Mouse (Mus musculus) forebrain, embryonic 16.5 days (tissue): ENCODE data around the gene Chrd. TPM values are rescaled to one million over a fixed set of nuclear protein-coding genes. Genes with fewer than 3 reads are reported as not detected.

Experiments
- ATAC-seq: fragments of 200-750 bp; cut with Nextera tagmentation; 2 replicates; pipeline ENCODE4 v1.8.0; 2017; ENCODE audit warnings: mild to moderate bottlenecking, moderate library complexity
- H3K27ac ChIP-seq: fragments of 300-500 bp; sonication (generic); 2 replicates; pipeline ENCODE4 v1.5.1; 2014; ENCODE audit warnings: low read length, control low read depth
- H3K27me3 ChIP-seq: fragments of 300-500 bp; sonication (generic); replicated peaks from 2 replicates; pipeline ENCODE4 v1.6.1; 2014; ENCODE audit warnings: low read length; ENCODE audit not compliant: control insufficient read depth, insufficient read depth
- H3K36me3 ChIP-seq: fragments of 300-500 bp; sonication (generic); 2 replicates; pipeline ENCODE4 v1.6.1; 2014; ENCODE audit not compliant: control insufficient read depth, insufficient read depth
- H3K4me1 ChIP-seq: fragments of 300-500 bp; sonication (generic); replicated peaks from 2 replicates; pipeline ENCODE4 v1.6.1; 2014; ENCODE audit warnings: low read length; ENCODE audit not compliant: control insufficient read depth, insufficient read depth
- H3K4me2 ChIP-seq: fragments of 300-500 bp; sonication (generic); 2 replicates; pipeline ENCODE4 v1.6.1; 2014; ENCODE audit warnings: mild to moderate bottlenecking, low read length, control low read depth
- H3K4me3 ChIP-seq: fragments of 300-500 bp; sonication (generic); replicated peaks from 2 replicates; pipeline ENCODE4 v1.5.1; 2014; ENCODE audit warnings: mild to moderate bottlenecking, low read length, control low read depth
- H3K9ac ChIP-seq: fragments of 300-500 bp; sonication (generic); replicated peaks from 2 replicates; pipeline ENCODE4 v1.6.1; 2014; ENCODE audit warnings: low read depth, low read length, control low read depth
- H3K9me3 ChIP-seq: fragments of 300-500 bp; sonication (generic); 2 replicates; pipeline ENCODE4 v1.6.1; 2016; ENCODE audit warnings: low read length; ENCODE audit not compliant: control insufficient read depth
- WGBS: fragments of 180-500 bp; shearing (Covaris S2); extraction: QIAGEN DNeasy Blood & Tissue Kit; methylation state at CpG from one replicate; pipeline ENCODE4 v1.1.7; 2014; 5-methylcytosine and 5-hydroxymethylcytosine counted together
- polyA plus RNA-seq: library from polyadenylated mRNA; unstranded; fragments of >200 nt; fragmentation: Nextera tagmentation; extraction: Ambion mirVana; gene quantifications from 2 replicates; pipeline ENCODE4 v1.2.1, GENCODE M21; 2015

Chrd gene
- polyA plus RNA-seq, 1 experiment from 2014 or later: 4.4 TPM

DNA sequence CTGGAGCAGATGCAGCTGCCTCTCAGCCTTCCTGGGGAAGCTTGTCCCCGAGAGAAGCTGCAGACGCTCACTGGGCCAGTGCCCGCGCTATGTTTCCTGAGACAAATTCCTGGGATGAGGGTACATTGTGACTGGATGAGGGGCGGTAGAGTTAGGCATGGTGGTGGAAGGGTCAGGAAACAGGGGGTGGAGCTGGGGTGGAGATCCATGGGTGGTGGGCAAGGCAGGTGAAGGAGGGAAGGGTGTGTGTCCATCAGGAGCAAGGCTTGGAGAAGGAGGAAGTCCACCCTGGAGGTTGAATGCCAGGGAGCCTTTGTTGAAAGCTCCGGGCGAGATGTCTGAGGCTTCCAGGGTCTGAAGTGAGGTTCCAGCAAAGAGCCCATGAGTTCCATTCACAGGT is 7.6 kb upstream of the Chrd start:
- Histone ChIP-seq H3K4me3 (no peak overlapping the region), H3K9ac (no peak overlapping the region), H3K27ac (no peak overlapping the region), H3K4me2 (no peak overlapping the region), H3K9me3 (no peaks in the 10 kb centered on the region), H3K4me1 (no peaks in the 10 kb centered on the region), H3K27me3 (no peaks in the 10 kb centered on the region), H3K36me3 (0 out of 2 replicates have a peak, but pooled peaks cover 7% of the 10 kb centered on the region)
- WGBS: 85% methylated on average over 7 of the region's 7 CpGs
- no peak for ATAC-seq

GRCm38 (mm10) chr16:20725750-20726149 is 7.2 kb upstream of the Chrd start:
- H3K9ac ChIP-seq: no peak overlapping the region
- no peak overlapping the region for H3K27ac ChIP-seq
- H3K27me3 ChIP-seq: no peaks in the 10 kb centered on the region
- H3K4me1 ChIP-seq: no peaks in the 10 kb centered on the region
- no peak overlapping the region for H3K4me2 ChIP-seq
- 0 out of 2 replicates have a peak, but pooled peaks cover 7% of the 10 kb centered on the region for H3K36me3 ChIP-seq
- 78% methylated on average over 4 of the region's 4 CpGs for WGBS
- ATAC-seq: no peak
- no peak overlapping the region for H3K4me3 ChIP-seq
- H3K9me3 ChIP-seq: no peaks in the 10 kb centered on the region

DNA sequence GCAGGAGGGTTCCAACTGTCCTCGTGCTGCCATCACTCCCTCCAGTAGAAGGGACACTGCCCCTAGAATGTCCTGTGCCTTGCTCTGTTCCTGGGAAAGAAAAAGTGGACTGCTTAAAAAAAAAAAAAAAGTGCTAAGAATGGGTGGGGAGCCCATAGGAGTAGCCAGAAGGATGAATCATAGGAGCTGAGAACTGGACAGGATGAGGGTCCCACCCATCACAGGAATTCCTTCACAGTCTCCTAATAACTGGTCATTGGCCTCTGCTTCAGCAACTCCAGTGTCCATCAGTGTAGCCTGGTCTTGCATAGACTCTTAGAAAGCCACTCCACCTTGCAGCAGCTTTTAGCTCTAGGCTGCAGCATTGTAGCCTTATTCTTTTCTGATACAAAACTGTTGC is 6.5 kb upstream of the Chrd start:
- ATAC-seq: no peak
- Histone ChIP-seq H3K4me2 (no peak overlapping the region), H3K36me3 (0 out of 2 replicates have a peak, but pooled peaks cover 7% of the 10 kb centered on the region), H3K27ac (no peak overlapping the region), H3K9ac (no peak overlapping the region), H3K4me1 (no peaks in the 10 kb centered on the region), H3K27me3 (no peaks in the 10 kb centered on the region), H3K4me3 (no peak overlapping the region), H3K9me3 (no peaks in the 10 kb centered on the region)
- 63% methylated on average over 1 of the region's 1 CpGs for WGBS

GRCm38 (mm10) chr16:20730293-20730711 is 2.6 kb upstream of the Chrd start:
- H3K27me3 ChIP-seq: peaks cover 15% of the 10 kb centered on the region
- no peak overlapping the region for H3K9ac ChIP-seq
- no peak overlapping the region for H3K4me2 ChIP-seq
- no peaks in the 10 kb centered on the region for H3K9me3 ChIP-seq
- H3K4me1 ChIP-seq: peaks cover 15% of the 10 kb centered on the region
- no peak for ATAC-seq
- H3K27ac ChIP-seq: no peak overlapping the region
- WGBS: 44% methylated on average over 5 of the region's 5 CpGs
- no peak overlapping the region for H3K4me3 ChIP-seq
- H3K36me3 ChIP-seq: no peaks in the 10 kb centered on the region

DNA sequence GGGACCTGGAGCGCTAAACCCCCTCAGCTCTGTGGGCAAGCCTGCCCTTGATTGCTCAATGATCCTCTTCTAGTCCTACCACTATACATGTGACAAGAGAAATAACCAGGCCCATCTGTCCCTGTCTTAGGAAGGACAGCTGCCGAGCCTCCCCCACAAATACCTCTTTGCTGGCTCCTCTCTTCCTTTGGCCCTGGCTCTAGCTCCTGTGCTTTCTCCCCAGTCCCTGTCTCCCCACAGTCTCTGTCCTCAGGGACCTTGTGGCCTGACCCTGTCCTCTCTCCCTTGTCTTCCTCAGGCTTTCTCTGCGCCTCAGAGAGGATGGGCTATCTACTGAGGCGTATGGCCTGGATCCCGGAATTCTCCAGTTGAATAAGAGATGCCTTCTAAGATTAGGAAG is 1.2 kb upstream of the Chrd start:
- 48% methylated on average over 5 of the region's 5 CpGs for WGBS

DNA sequence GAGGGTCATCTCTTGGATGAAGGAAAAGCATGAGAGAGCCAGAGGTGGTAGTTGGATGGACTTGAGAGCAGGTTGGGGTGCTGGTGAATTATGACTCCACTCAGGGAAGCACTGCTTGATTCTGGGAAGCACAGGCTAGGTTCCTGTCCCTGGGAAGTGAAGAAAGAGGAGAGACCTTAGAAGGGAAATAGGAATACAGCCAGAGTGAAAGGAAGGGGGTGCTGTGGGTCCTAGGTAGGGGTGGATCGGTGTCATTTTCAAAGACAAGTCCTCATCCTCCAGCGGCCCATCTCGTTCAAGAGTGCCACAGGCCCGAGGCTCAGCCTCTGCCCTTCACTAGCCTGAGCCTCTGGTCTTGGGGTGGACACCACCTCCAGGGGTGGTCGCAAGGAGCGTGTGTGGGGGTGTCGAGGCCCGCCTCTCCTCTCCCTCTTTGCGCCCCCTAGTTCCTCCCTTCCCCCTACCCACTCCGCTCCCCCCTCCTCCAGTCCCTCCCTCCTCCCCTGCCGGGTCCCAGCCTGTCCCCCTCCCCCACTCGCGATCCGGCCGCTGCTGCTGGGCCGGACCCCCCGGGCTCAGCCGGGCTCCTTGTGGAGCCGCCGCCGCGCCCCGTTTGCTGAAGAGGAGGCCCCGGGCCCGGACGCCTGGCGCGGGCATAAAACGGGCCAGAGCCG is 539 bp upstream of the Chrd start:
- peak; percentile 45 for ATAC-seq
- Histone ChIP-seq H3K4me3 (peak overlapping the region; percentile 56), H3K27ac (no peak overlapping the region; the same call in 1 of the 2 replicates), H3K9ac (peak overlapping the region; percentile 70), H3K36me3 (no peaks in the 10 kb centered on the region), H3K4me1 (peaks cover 15% of the 10 kb centered on the region), H3K4me2 (peak overlapping the region; percentile 78), H3K9me3 (no peaks in the 10 kb centered on the region), H3K27me3 (peaks cover 17% of the 10 kb centered on the region)
- under 1% methylated on average over 10 of the region's 30 CpGs for WGBS

More for the DNA sequence above, 1.2 kb upstream of the Chrd start:
- Histone ChIP-seq H3K4me1 (peaks cover 15% of the 10 kb centered on the region), H3K9me3 (no peaks in the 10 kb centered on the region), H3K27ac (no peak overlapping the region), H3K36me3 (no peaks in the 10 kb centered on the region), H3K27me3 (peaks cover 17% of the 10 kb centered on the region), H3K9ac (no peak overlapping the region), H3K4me2 (no peak overlapping the region), H3K4me3 (no peak overlapping the region)
- no peak; the same call in 1 of the 2 replicates for ATAC-seq

DNA sequence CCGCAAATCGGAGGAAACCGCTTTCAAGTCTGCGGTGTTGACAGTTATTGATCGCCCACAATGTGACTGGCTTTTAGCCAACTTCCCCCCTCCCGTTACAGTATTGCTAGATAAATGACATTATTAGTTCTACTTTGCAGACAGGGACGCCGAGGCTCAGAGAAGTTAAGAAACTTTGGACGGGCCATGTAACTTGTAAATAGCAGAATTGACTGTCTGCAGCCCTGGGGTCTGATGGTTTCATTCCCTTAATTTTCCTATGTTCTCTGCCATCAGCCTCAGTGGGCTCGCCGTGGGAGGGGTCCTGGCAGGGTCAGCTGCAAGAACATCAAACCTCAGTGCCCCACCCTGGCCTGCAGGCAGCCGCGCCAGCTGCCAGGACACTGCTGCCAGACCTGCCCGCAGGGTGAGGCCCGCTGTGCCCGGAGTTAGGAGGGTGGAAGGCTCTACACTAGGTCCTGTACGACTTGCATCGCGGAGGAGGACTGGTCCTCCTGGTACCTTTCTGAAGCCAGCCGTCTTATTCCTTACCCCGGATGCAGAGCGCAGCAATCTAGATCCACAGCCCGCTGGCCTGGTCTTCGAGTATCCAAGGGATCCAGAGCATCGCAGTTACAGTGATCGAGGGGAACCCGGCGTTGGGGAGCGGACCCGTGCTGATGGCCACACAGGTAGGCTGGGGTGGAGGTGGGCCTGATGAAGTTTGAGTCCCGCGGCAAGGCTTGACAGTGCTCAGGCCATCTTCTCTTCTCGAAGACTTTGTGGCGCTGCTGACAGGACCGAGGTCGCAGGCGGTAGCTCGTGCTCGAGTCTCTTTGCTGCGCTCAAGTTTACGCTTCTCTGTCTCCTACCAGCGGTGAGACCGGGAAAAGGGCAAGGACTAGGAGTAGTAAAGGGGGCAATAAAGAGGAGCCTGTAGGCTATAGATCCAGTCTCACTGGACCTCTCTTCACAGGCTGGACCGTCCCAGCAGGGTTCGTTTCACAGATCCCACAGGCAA is 1.1 kb downstream of the Chrd start, which contains the start of gene Thpo:
TSS of gene Thpo (minus strand) at position 781 of the 1,000 bp plus-strand sequence.
- no peak for ATAC-seq
- peak within 1 kb of the TSS; percentile 78 for H3K4me2 ChIP-seq
- peaks cover 15% of the 10 kb centered on the region for H3K4me1 ChIP-seq
- no peak within 1 kb of the TSS for H3K27ac ChIP-seq
- peaks cover 17% of the 10 kb centered on the region for H3K27me3 ChIP-seq
- no peaks in the 10 kb centered on the region for H3K36me3 ChIP-seq
- peak within 1 kb of the TSS; percentile 70 for H3K9ac ChIP-seq
- H3K4me3 ChIP-seq: peak within 1 kb of the TSS; percentile 56
- WGBS: 3% methylated on average over 45 of the region's 45 CpGs
- H3K9me3 ChIP-seq: no peaks in the 10 kb centered on the region

- Histone ChIP-seq H3K9me3 (no peaks in the 10 kb centered on the region), H3K27ac (no peak overlapping the region), H3K9ac (no peak overlapping the region), H3K4me1 (peaks cover 15% of the 10 kb centered on the region), H3K4me3 (no peak overlapping the region), H3K27me3 (peaks cover 17% of the 10 kb centered on the region), H3K4me2 (no peak overlapping the region), H3K36me3 (no peaks in the 10 kb centered on the region)
- WGBS: 77% methylated on average over 5 of the region's 5 CpGs
- no peak for ATAC-seq
These were observed 2.7 kb downstream of the Chrd start for GRCm38 (mm10) chr16:20735651-20736050.

DNA sequence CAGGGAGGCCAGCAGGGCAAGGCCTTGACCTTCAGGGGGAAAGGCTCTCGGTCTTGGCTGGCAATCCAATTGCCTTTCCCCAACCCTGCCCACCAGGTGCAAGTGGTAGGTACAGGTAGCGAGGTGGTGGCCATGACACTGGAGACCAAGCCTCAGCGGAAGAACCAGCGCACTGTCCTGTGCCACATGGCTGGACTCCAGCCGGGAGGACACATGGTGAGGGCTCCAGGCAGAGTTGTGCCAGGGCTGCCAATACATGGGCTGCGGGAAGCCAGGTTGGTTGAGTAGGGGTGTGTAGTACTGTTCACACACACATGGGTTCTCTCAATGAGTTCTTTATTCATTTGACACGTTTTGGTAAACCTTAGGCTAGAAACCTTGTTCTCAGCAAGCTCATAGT is 3.2 kb downstream of the Chrd start:
- no peaks in the 10 kb centered on the region for H3K9me3 ChIP-seq
- H3K9ac ChIP-seq: no peak overlapping the region
- H3K4me1 ChIP-seq: peaks cover 15% of the 10 kb centered on the region
- no peak overlapping the region for H3K4me2 ChIP-seq
- no peaks in the 10 kb centered on the region for H3K36me3 ChIP-seq
- H3K27ac ChIP-seq: no peak overlapping the region
- WGBS: 89% methylated on average over 7 of the region's 7 CpGs
- ATAC-seq: no peak
- H3K27me3 ChIP-seq: peaks cover 17% of the 10 kb centered on the region
- H3K4me3 ChIP-seq: no peak overlapping the region
